Mouse (Mus musculus) macrophage (primary cell): ENCODE results near the gene Agap3. TPM values are rescaled to one million over a fixed set of nuclear protein-coding genes. Genes with fewer than 3 reads are reported as not detected.

Experiments used
- H3K27ac ChIP-seq: fragments of 350-480 bp; formaldehyde crosslinking; 2 replicates; pipeline ENCODE4 v1.9.0; 2021
- H3K36me3 ChIP-seq: fragments of 350-480 bp; formaldehyde crosslinking; 2 replicates; pipeline ENCODE4 v1.9.0; 2021; ENCODE audit errors: inconsistent target
- H3K4me3 ChIP-seq: fragments of 350-480 bp; formaldehyde crosslinking; 2 replicates; pipeline ENCODE4 v1.9.0; 2021; ENCODE audit errors: inconsistent target
- H3K79me2 ChIP-seq: fragments of 350-480 bp; formaldehyde crosslinking; 2 replicates; pipeline ENCODE4 v1.9.0; 2021; ENCODE audit errors: inconsistent target
- WGBS: methylation state at CpG from one replicate; pipeline ENCODE4 v1.1.7; 2026; ENCODE audit warnings: inconsistent platforms; ENCODE audit not compliant: missing documents; 5-methylcytosine and 5-hydroxymethylcytosine counted together
- polyA plus RNA-seq: library from polyadenylated mRNA; stranded (reverse); fragments of 250-400 nt; gene quantifications from 3 replicates; pipeline ENCODE4 v1.2.4, GENCODE M21; 2018; ENCODE audit warnings: inconsistent platforms

Agap3 gene
- polyA plus RNA-seq, 1 experiment from 2014 or later = 54.8 TPM

GRCm38 (mm10) chr5:24499113-24499512 lies 47.1 kb downstream of the Agap3 start:
- H3K36me3 ChIP-seq = peaks cover 75% of the 10 kb centered on the region
- 94% methylated on average over 2 of the region's 10 CpGs for WGBS

GRCm38 (mm10) chr5:24500851-24501250 lies 48.9 kb downstream of the Agap3 start:
- Histone ChIP-seq H3K27ac (no peak overlapping the region), H3K79me2 (no peaks in the 10 kb centered on the region), H3K4me3 (no peak overlapping the region), H3K36me3 (peaks cover 60% of the 10 kb centered on the region)
- WGBS = 94% methylated on average over 11 of the region's 11 CpGs

More at GRCm38 (mm10) chr5:24499113-24499512, 47.1 kb downstream of the Agap3 start:
- Histone ChIP-seq H3K79me2 (no peaks in the 10 kb centered on the region), H3K27ac (no peak overlapping the region), H3K4me3 (no peak overlapping the region)

GRCm38 (mm10) chr5:24502786-24503185 lies 50.8 kb downstream of the Agap3 start:
- WGBS = 83% methylated on average over 4 of the region's 4 CpGs
- Histone ChIP-seq H3K36me3 (peaks cover 45% of the 10 kb centered on the region), H3K4me3 (no peak overlapping the region), H3K79me2 (no peaks in the 10 kb centered on the region), H3K27ac (no peak overlapping the region)

GRCm38 (mm10) chr5:24505513-24505912 lies 53.5 kb downstream of the Agap3 start:
- 29% methylated on average over 2 of the region's 2 CpGs for WGBS
- no peak overlapping the region for H3K27ac ChIP-seq
- peaks cover 17% of the 10 kb centered on the region for H3K36me3 ChIP-seq
- H3K79me2 ChIP-seq = no peaks in the 10 kb centered on the region
- H3K4me3 ChIP-seq = no peak overlapping the region

GRCm38 (mm10) chr5:24508406-24508805 lies 56.4 kb downstream of the Agap3 start:
- Histone ChIP-seq H3K79me2 (no peaks in the 10 kb centered on the region), H3K27ac (no peak overlapping the region), H3K36me3 (no peaks in the 10 kb centered on the region), H3K4me3 (no peak overlapping the region)
- 93% methylated on average over 7 of the region's 7 CpGs for WGBS

- H3K4me3 ChIP-seq = no peak overlapping the region
- H3K79me2 ChIP-seq = no peaks in the 10 kb centered on the region
- H3K36me3 ChIP-seq = no peaks in the 10 kb centered on the region
- no peak overlapping the region for H3K27ac ChIP-seq
- 55% methylated on average over 10 of the region's 11 CpGs for WGBS
These were observed 58.7 kb downstream of the Agap3 start for GRCm38 (mm10) chr5:24510635-24511034.

- 64% methylated on average over 7 of the region's 8 CpGs for WGBS
- Histone ChIP-seq H3K79me2 (no peaks in the 10 kb centered on the region), H3K4me3 (no peak overlapping the region), H3K36me3 (no peaks in the 10 kb centered on the region), H3K27ac (no peak overlapping the region)
These were observed 60.3 kb downstream of the Agap3 start for GRCm38 (mm10) chr5:24512271-24512670.

GRCm38 (mm10) chr5:24521366-24521765 lies 69.4 kb downstream of the Agap3 start:
- WGBS = 55% methylated on average over 8 of the region's 8 CpGs
- Histone ChIP-seq H3K4me3 (no peak overlapping the region), H3K79me2 (no peaks in the 10 kb centered on the region), H3K27ac (no peak overlapping the region), H3K36me3 (no peaks in the 10 kb centered on the region)

- Histone ChIP-seq H3K4me3 (no peak overlapping the region), H3K27ac (no peak overlapping the region), H3K36me3 (no peaks in the 10 kb centered on the region), H3K79me2 (no peaks in the 10 kb centered on the region)
- WGBS = 65% methylated on average over 8 of the region's 8 CpGs
These were observed 71.8 kb downstream of the Agap3 start for GRCm38 (mm10) chr5:24523806-24524205.

- Histone ChIP-seq H3K27ac (no peak overlapping the region), H3K36me3 (no peaks in the 10 kb centered on the region), H3K79me2 (no peaks in the 10 kb centered on the region), H3K4me3 (no peak overlapping the region)
- 17% methylated on average over 4 of the region's 4 CpGs for WGBS
These were observed 72.5 kb downstream of the Agap3 start for GRCm38 (mm10) chr5:24524522-24524921.

- H3K27ac ChIP-seq = no peak overlapping the region
- no peak overlapping the region for H3K4me3 ChIP-seq
- no peaks in the 10 kb centered on the region for H3K36me3 ChIP-seq
- no peaks in the 10 kb centered on the region for H3K79me2 ChIP-seq
- 8% methylated on average over 34 of the region's 34 CpGs for WGBS
These were observed 73.6 kb downstream of the Agap3 start for GRCm38 (mm10) chr5:24525360-24526189.

GRCm38 (mm10) chr5:24526190-24526888 lies 74.4 kb downstream of the Agap3 start:
- WGBS = under 1% methylated on average over 81 of the region's 109 CpGs
- no peak overlapping the region for H3K27ac ChIP-seq
- no peaks in the 10 kb centered on the region for H3K36me3 ChIP-seq
- no peak overlapping the region for H3K4me3 ChIP-seq
- H3K79me2 ChIP-seq = no peaks in the 10 kb centered on the region

GRCm38 (mm10) chr5:24526889-24527230 lies 74.9 kb downstream of the Agap3 start, which contains the start of gene Gbx1:
Gene Gbx1 (minus strand): TSS chr5:24527202.
- no peaks in the 10 kb centered on the region for H3K36me3 ChIP-seq
- no peak within 1 kb of the TSS for H3K4me3 ChIP-seq
- 2% methylated on average over 42 of the region's 49 CpGs for WGBS
- no peak within 1 kb of the TSS for H3K27ac ChIP-seq
- no peaks in the 10 kb centered on the region for H3K79me2 ChIP-seq

GRCm38 (mm10) chr5:24527780-24528179 lies 75.8 kb downstream of the Agap3 start:
- Histone ChIP-seq H3K27ac (no peak overlapping the region), H3K36me3 (no peaks in the 10 kb centered on the region), H3K79me2 (no peaks in the 10 kb centered on the region), H3K4me3 (no peak overlapping the region)
- WGBS = 32% methylated on average over 6 of the region's 6 CpGs

- WGBS = 19% methylated on average over 24 of the region's 24 CpGs
- H3K79me2 ChIP-seq = no peaks in the 10 kb centered on the region
- H3K36me3 ChIP-seq = no peaks in the 10 kb centered on the region
- no peak overlapping the region for H3K4me3 ChIP-seq
- no peak overlapping the region for H3K27ac ChIP-seq
These were observed 78.2 kb downstream of the Agap3 start for GRCm38 (mm10) chr5:24530042-24530689.
